8 mouse cellular contexts compared by ENCODE assay signal in genomic region chr1:182089600-182090297, GRCm38 (mm10). TPM values are rescaled to one million over a fixed set of nuclear protein-coding genes. Genes with fewer than 3 reads are reported as not detected.
DNase-seq lines count a peak whose midpoint lies in the region; ATAC-seq and TF ChIP-seq lines count a peak whose summit lies in the region.

No protein-coding gene starts in this region.

- H3K27me3 ChIP-seq in forebrain, embryonic 12.5 days = 0 out of 2 replicates have a peak, but pooled peaks cover 3% of the 10 kb centered on the region
- no peaks in the 10 kb centered on the region for H3K27me3 ChIP-seq in forebrain, embryonic 16.5 days (replicated peaks; ENCODE audit: control insufficient read depth, insufficient read depth, low read length)
- no peaks in the 10 kb centered on the region; the same call in 1 of the 2 replicates for H3K27me3 ChIP-seq in lung, embryonic 16.5 days (ENCODE audit: control insufficient read depth, insufficient read depth, low read depth, low read length)
- 0 out of 2 replicates have a peak, but pooled peaks cover 3% of the 10 kb centered on the region for H3K27me3 ChIP-seq in limb, embryonic 10.5 days (ENCODE audit: low read depth, poor library complexity, severe bottlenecking)
- no peaks in the 10 kb centered on the region for H3K27me3 ChIP-seq in stomach, postnatal 0 days (ENCODE audit: control insufficient read depth, insufficient read depth, low read length)

- DNase-seq in lung, postnatal 4 days = no peak
- DNase-seq in limb, embryonic 10.5 days (ENCODE audit: low spot score) = peak; percentile 31
- no peak for DNase-seq in stomach, postnatal 0 days (ENCODE audit: low spot score)
- no peak for DNase-seq in urinary bladder, postnatal 25 days (ENCODE audit: low spot score)
- DNase-seq in adrenal gland, postnatal 10 days = no peak

- H3K27ac ChIP-seq in forebrain, embryonic 12.5 days = peak overlapping the region; percentile 61
- no peak overlapping the region for H3K27ac ChIP-seq in forebrain, embryonic 16.5 days (ENCODE audit: low read length)
- H3K27ac ChIP-seq in lung, embryonic 16.5 days (ENCODE audit: low read length) = peak overlapping the region; percentile 38
- peak overlapping the region; percentile 50 for H3K27ac ChIP-seq in limb, embryonic 10.5 days
- peak overlapping the region; percentile 83 for H3K27ac ChIP-seq in stomach, postnatal 0 days (replicated peaks)

- H3K36me3 ChIP-seq in forebrain, embryonic 12.5 days (replicated peaks) = no peaks in the 10 kb centered on the region
- H3K36me3 ChIP-seq in forebrain, embryonic 16.5 days (ENCODE audit: control insufficient read depth, insufficient read depth) = no peaks in the 10 kb centered on the region
- no peaks in the 10 kb centered on the region for H3K36me3 ChIP-seq in lung, embryonic 16.5 days (ENCODE audit: control insufficient read depth, insufficient read depth, low read length)
- no peaks in the 10 kb centered on the region for H3K36me3 ChIP-seq in limb, embryonic 10.5 days
- H3K36me3 ChIP-seq in stomach, postnatal 0 days (ENCODE audit: control insufficient read depth, insufficient read depth, low read length) = no peaks in the 10 kb centered on the region

- 0 out of 2 replicates have a peak, but pooled peaks have one; percentile 24 for ATAC-seq in forebrain, embryonic 12.5 days (ENCODE audit: low FRiP score)
- no peak for ATAC-seq in forebrain, embryonic 16.5 days
- no peak for ATAC-seq in lung, embryonic 16.5 days (ENCODE audit: low read depth)
- ATAC-seq in stomach, postnatal 0 days (ENCODE audit: low FRiP score, low TSS enrichment) = no peak

- TF ChIP-seq CTCF in stomach, postnatal 0 days (IDR thresholded peaks at IDR 0.05; ENCODE audit: low read depth) = no peak

- TF ChIP-seq EP300 in stomach, postnatal 0 days (optimal IDR thresholded peaks at IDR 0.05) = no peak

- WGBS in forebrain, embryonic 12.5 days = 47% methylated on average over 15 of the region's 15 CpGs
- 39% methylated on average over 15 of the region's 15 CpGs for WGBS in forebrain, embryonic 16.5 days
- 35% methylated on average over 15 of the region's 15 CpGs for WGBS in lung, embryonic 16.5 days
- WGBS in limb, embryonic 10.5 days = 51% methylated on average over 15 of the region's 15 CpGs
- WGBS in stomach, postnatal 0 days = 29% methylated on average over 15 of the region's 15 CpGs

- H3K9ac ChIP-seq in forebrain, embryonic 12.5 days = no peak overlapping the region
- no peak overlapping the region for H3K9ac ChIP-seq in forebrain, embryonic 16.5 days (replicated peaks; ENCODE audit: low read depth, low read length)
- H3K9ac ChIP-seq in lung, embryonic 16.5 days (ENCODE audit: low read length) = peak overlapping the region; percentile 1; the same call in 1 of the 2 replicates
- H3K9ac ChIP-seq in stomach, postnatal 0 days (ENCODE audit: low read length) = 0 out of 2 replicates have a peak overlapping the region, but pooled peaks have one; percentile 38

- no peaks in the 10 kb centered on the region for H3K9me3 ChIP-seq in forebrain, embryonic 12.5 days
- H3K9me3 ChIP-seq in forebrain, embryonic 16.5 days (ENCODE audit: control insufficient read depth, low read length) = no peaks in the 10 kb centered on the region
- no peaks in the 10 kb centered on the region for H3K9me3 ChIP-seq in lung, embryonic 16.5 days (ENCODE audit: control insufficient read depth, low read length)
- no peaks in the 10 kb centered on the region for H3K9me3 ChIP-seq in limb, embryonic 10.5 days (replicated peaks)
- no peaks in the 10 kb centered on the region for H3K9me3 ChIP-seq in stomach, postnatal 0 days (ENCODE audit: control insufficient read depth, low read length)

- H3K4me3 ChIP-seq in forebrain, embryonic 12.5 days (replicated peaks) = no peak overlapping the region
- H3K4me3 ChIP-seq in forebrain, embryonic 16.5 days (replicated peaks; ENCODE audit: low read length) = no peak overlapping the region
- H3K4me3 ChIP-seq in lung, embryonic 16.5 days (ENCODE audit: low read length) = no peak overlapping the region
- no peak overlapping the region for H3K4me3 ChIP-seq in limb, embryonic 10.5 days
- H3K4me3 ChIP-seq in stomach, postnatal 0 days (ENCODE audit: low read depth, low read length) = no peak overlapping the region

- H3K4me1 ChIP-seq in forebrain, embryonic 12.5 days = peaks cover 33% of the 10 kb centered on the region
- peaks cover 16% of the 10 kb centered on the region for H3K4me1 ChIP-seq in forebrain, embryonic 16.5 days (replicated peaks; ENCODE audit: control insufficient read depth, insufficient read depth, low read length)
- peaks cover 55% of the 10 kb centered on the region for H3K4me1 ChIP-seq in lung, embryonic 16.5 days (replicated peaks; ENCODE audit: control insufficient read depth, insufficient read depth, low read length)
- peaks cover 46% of the 10 kb centered on the region for H3K4me1 ChIP-seq in limb, embryonic 10.5 days
- H3K4me1 ChIP-seq in stomach, postnatal 0 days (replicated peaks; ENCODE audit: control insufficient read depth, insufficient read depth) = peaks cover 21% of the 10 kb centered on the region

- H3K4me2 ChIP-seq in forebrain, embryonic 12.5 days = no peak overlapping the region
- no peak overlapping the region for H3K4me2 ChIP-seq in forebrain, embryonic 16.5 days (ENCODE audit: low read length)
- H3K4me2 ChIP-seq in lung, embryonic 16.5 days (ENCODE audit: low read depth, low read length) = no peak overlapping the region
- H3K4me2 ChIP-seq in stomach, postnatal 0 days (replicated peaks; ENCODE audit: low read depth) = 0 out of 2 replicates have a peak overlapping the region, but pooled peaks have one; percentile 5

RNA-seq across cellular contexts. Expression of gene Srp9, which starts 34.8 kb away (rescaled TPM):
- 156 and 160 TPM in 2 replicates for polyA plus RNA-seq in forebrain, embryonic 12.5 days (2016; fragmentation: Nextera tagmentation; extraction: Ambion mirVana)
- polyA plus RNA-seq in forebrain, embryonic 16.5 days (2015; fragmentation: Nextera tagmentation; extraction: Ambion mirVana) = 125 and 126 TPM in 2 replicates
- 133 and 141 TPM in 2 replicates for polyA plus RNA-seq in lung, embryonic 16.5 days (2015; fragmentation: Nextera tagmentation; extraction: Ambion mirVana)
- 168 TPM in 2 replicates for polyA plus RNA-seq in limb, embryonic 10.5 days (2016; fragmentation: Nextera tagmentation; extraction: Ambion mirVana)
- polyA plus RNA-seq in stomach, postnatal 0 days (2015; fragmentation: Nextera tagmentation; extraction: Ambion mirVana) = 206 and 215 TPM in 2 replicates
- total RNA-seq in adrenal gland, postnatal 10 days (2021) = 10 to 100 TPM; 51.9 to 57.0 TPM

Comparison
In these comparisons a context has a peak if more than half of its experiments do, and no peak if none do; other contexts are left out.
1. H3K9ac ChIP-seq: peak in lung, embryonic 16.5 days (single experiment) and stomach, postnatal 0 days (single experiment); none in forebrain, embryonic 12.5 days (single experiment) and forebrain, embryonic 16.5 days (single experiment).